Mouse (Mus musculus) kidney, embryonic 14.5 days (tissue): ENCODE measurements at regions not wholly inside any gene's neighbourhood (a gene's known extent, or its start where the extent isn't known, plus 50 kb on each side); places are given as distances from the start of the nearest gene placed in this dataset.

Experiments
- ATAC-seq: fragments of 200-750 bp; cut with Nextera tagmentation; 2 replicates; pipeline ENCODE4 v1.8.0; 2017; ENCODE audit warnings: moderate number of reproducible peaks, mild to moderate bottlenecking, moderate TSS enrichment, moderate library complexity; ENCODE audit not compliant: low FRiP score, low TSS enrichment
- H3K27ac ChIP-seq: fragments of 300-500 bp; sonication (generic); 2 replicates; pipeline ENCODE4 v1.5.1; 2014; ENCODE audit warnings: low read depth, mild to moderate bottlenecking, low read length, moderate library complexity, mixed read lengths
- H3K27me3 ChIP-seq: fragments of 300-500 bp; sonication (generic); 2 replicates; pipeline ENCODE4 v1.6.1; 2014; ENCODE audit warnings: mild to moderate bottlenecking, low read length; ENCODE audit not compliant: control insufficient read depth, insufficient read depth
- H3K36me3 ChIP-seq: fragments of 300-500 bp; sonication (generic); 2 replicates; pipeline ENCODE4 v1.6.1; 2014; ENCODE audit warnings: low read length, mixed read lengths; ENCODE audit not compliant: control insufficient read depth, insufficient read depth
- H3K4me1 ChIP-seq: fragments of 300-500 bp; sonication (generic); 2 replicates; pipeline ENCODE4 v1.6.1; 2014; ENCODE audit warnings: low read length, mixed read lengths; ENCODE audit not compliant: control insufficient read depth, insufficient read depth
- H3K4me2 ChIP-seq: fragments of 300-500 bp; sonication (generic); replicated peaks from 2 replicates; pipeline ENCODE4 v1.6.1; 2014; ENCODE audit warnings: low read depth, mild to moderate bottlenecking, low read length
- H3K4me3 ChIP-seq: fragments of 300-500 bp; sonication (generic); 2 replicates; pipeline ENCODE4 v1.5.1; 2014; ENCODE audit warnings: mild to moderate bottlenecking, low read length
- H3K9ac ChIP-seq: fragments of 300-500 bp; sonication (generic); 2 replicates; pipeline ENCODE4 v1.6.1; 2014; ENCODE audit warnings: low read depth, mild to moderate bottlenecking, low read length, moderate library complexity
- H3K9me3 ChIP-seq: fragments of 300-500 bp; sonication (generic); 2 replicates; pipeline ENCODE4 v1.6.1; 2016; ENCODE audit warnings: low read length; ENCODE audit not compliant: control insufficient read depth
- WGBS: fragments of 180-500 bp; shearing (Covaris S2); extraction: QIAGEN DNeasy Blood & Tissue Kit; methylation state at CpG from one replicate; pipeline ENCODE4 v1.1.7; 2014; 5-methylcytosine and 5-hydroxymethylcytosine counted together

DNA sequence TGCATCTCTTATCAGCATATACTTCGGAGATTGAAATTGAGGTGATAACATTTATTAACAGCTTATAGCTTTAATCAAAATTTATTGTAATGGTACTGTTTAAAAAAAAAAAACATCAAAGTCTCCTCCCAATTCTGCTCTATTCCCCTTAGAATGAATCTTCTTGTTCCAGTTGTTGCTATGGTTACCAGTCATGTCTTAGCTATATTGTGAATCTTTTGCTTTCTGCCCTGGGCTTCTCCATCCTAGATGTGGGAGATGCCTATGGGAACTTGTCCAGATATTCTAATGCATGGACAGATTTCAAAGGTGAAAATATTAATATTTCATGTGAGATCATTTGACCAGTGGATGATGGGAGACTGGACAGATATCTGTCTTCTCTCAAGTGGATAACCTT, 79.5 kb upstream of the Cxadr start:
- Histone ChIP-seq H3K9me3 (no peaks in the 10 kb centered on the region), H3K27me3 (no peaks in the 10 kb centered on the region), H3K4me2 (no peak overlapping the region), H3K9ac (no peak overlapping the region), H3K4me1 (no peaks in the 10 kb centered on the region), H3K36me3 (no peaks in the 10 kb centered on the region), H3K4me3 (no peak overlapping the region), H3K27ac (no peak overlapping the region)
- no peak for ATAC-seq
- 91% methylated on average over 1 of the region's 1 CpGs for WGBS

DNA sequence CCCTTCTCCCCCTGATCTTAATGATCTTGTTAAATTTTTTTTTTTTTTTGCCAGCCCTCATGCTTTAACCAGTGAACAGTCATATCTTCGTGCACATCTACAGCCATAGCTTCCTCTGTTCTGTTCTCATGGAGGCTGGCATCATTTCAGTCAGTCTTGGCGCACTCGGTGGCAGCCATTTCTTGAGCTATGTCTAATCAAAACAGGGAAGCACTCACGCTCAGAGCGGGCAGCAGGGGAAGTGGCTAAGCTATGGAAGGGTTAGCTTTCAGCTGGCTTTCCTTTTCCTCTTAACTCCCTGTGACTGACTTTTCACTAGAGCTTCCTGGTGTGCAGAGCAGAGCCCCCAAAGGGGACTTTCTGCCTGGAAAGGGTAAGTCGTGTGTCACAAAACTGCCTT, 83.7 kb upstream of the Cxadr start:
- no peak overlapping the region for H3K4me2 ChIP-seq

DNA sequence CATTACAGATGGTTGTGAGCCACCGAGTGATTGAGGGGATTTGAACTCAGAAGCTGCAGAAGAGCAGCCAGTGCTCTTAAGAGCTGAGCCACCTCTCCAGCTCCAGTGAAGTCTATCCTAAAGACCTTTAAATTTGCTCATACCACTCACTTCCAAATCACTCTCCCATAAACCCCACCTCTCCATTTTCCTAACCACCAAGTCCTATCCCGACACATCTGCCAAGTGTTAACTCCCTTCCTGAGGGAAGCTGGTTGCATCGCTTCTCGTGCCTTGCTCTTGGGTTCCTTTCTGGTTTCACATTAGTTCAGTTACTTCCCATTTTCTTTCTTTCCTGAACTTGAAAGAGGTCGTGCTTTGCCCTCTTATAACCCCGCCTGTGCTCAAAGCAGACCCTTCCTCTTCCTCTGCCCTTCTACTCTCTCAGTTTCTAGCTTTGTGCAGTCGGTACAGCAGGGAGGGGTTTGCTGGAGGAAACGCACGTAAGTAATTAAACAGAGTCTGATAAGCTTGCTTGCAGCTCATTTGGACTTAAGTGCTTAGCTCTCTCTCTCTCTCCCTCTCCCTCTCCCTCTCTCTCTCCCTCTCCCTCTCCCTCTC, 84.4 kb upstream of the Cxadr start:
- H3K27ac ChIP-seq: no peak overlapping the region
- no peak overlapping the region for H3K4me2 ChIP-seq
- ATAC-seq: no peak
- H3K9ac ChIP-seq: no peak overlapping the region
- no peaks in the 10 kb centered on the region for H3K27me3 ChIP-seq
- H3K9me3 ChIP-seq: no peaks in the 10 kb centered on the region
- 50% methylated on average over 9 of the region's 9 CpGs for WGBS
- no peaks in the 10 kb centered on the region for H3K36me3 ChIP-seq
- no peaks in the 10 kb centered on the region for H3K4me1 ChIP-seq
- H3K4me3 ChIP-seq: no peak overlapping the region

More for the DNA sequence above, 83.7 kb upstream of the Cxadr start:
- Histone ChIP-seq H3K4me1 (no peaks in the 10 kb centered on the region), H3K27me3 (no peaks in the 10 kb centered on the region), H3K9ac (no peak overlapping the region), H3K27ac (no peak overlapping the region), H3K9me3 (no peaks in the 10 kb centered on the region), H3K36me3 (no peaks in the 10 kb centered on the region), H3K4me3 (no peak overlapping the region)
- WGBS: 60% methylated on average over 6 of the region's 6 CpGs
- no peak for ATAC-seq

DNA sequence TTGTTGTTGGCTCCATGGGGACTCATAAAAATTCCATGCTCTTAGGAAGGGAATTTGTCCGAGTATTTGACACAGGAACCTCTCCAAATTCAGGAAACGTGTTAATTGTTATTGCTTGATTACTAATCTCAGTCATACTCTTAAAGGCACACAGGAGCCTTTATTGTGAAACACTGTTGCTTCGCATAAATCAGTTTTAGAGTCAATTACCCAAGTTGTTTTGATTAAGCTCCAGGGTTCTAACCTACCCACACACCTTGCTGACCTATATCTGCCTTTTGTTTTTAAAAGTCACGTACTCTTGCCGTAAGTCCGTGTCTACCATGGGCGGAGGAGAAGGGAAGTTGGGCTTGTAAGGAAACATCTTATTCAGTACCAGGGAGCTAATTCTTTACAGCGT, 89.6 kb upstream of the Cxadr start:
- Histone ChIP-seq H3K4me2 (no peak overlapping the region), H3K27me3 (no peaks in the 10 kb centered on the region), H3K4me3 (no peak overlapping the region), H3K9me3 (no peaks in the 10 kb centered on the region), H3K27ac (no peak overlapping the region), H3K9ac (no peak overlapping the region), H3K36me3 (no peaks in the 10 kb centered on the region), H3K4me1 (no peaks in the 10 kb centered on the region)
- WGBS: 45% methylated on average over 8 of the region's 8 CpGs
- ATAC-seq: no peak

DNA sequence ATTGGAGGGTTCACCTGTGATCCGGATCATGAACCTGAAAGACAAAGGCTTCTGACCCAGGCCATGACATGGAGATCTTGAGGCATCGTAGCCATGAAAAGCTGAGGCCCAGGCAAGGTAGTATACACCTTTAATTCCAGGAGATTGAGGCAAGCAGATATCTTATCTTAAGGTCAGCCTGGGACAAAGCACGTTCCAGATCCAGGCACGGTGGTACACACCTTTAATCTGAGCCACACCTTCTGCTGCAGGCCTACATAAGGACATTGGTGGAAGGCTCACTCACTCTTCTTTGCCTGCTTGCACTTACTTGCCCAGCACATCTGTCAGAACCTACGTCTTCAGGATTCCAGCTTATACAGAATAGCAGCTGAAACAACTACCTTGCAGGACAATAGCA, 93.0 kb upstream of the Cxadr start:
- 86% methylated on average over 5 of the region's 5 CpGs for WGBS
- ATAC-seq: no peak
- Histone ChIP-seq H3K27me3 (no peaks in the 10 kb centered on the region), H3K36me3 (no peaks in the 10 kb centered on the region), H3K9me3 (no peaks in the 10 kb centered on the region), H3K9ac (no peak overlapping the region), H3K27ac (no peak overlapping the region), H3K4me2 (no peak overlapping the region), H3K4me3 (no peak overlapping the region), H3K4me1 (no peaks in the 10 kb centered on the region)

DNA sequence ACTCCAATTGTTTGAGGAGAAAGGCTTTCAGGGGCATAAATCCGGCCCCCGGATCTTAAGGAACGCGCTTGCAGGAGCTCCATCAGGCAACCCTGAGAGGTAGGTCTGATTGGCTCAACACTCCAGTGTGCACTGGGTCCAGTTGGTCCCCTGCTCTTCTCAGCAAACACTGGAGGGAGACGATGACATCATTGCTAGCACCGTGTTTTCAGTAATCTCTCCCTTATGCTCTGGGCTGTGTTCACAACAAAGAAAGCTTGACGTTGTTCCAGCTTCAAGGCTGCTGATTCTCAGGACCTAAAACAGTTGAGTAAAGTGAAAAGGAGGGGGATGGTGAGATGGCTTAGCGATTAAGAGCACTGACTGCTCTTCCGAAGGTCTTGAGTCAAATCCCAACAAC, 97.0 kb upstream of the Cxadr start:
- Histone ChIP-seq H3K9ac (no peak overlapping the region), H3K36me3 (no peaks in the 10 kb centered on the region), H3K27me3 (no peaks in the 10 kb centered on the region), H3K4me3 (no peak overlapping the region), H3K4me2 (no peak overlapping the region), H3K27ac (no peak overlapping the region), H3K9me3 (no peaks in the 10 kb centered on the region), H3K4me1 (no peaks in the 10 kb centered on the region)
- ATAC-seq: no peak
- WGBS: 80% methylated on average over 9 of the region's 9 CpGs

DNA sequence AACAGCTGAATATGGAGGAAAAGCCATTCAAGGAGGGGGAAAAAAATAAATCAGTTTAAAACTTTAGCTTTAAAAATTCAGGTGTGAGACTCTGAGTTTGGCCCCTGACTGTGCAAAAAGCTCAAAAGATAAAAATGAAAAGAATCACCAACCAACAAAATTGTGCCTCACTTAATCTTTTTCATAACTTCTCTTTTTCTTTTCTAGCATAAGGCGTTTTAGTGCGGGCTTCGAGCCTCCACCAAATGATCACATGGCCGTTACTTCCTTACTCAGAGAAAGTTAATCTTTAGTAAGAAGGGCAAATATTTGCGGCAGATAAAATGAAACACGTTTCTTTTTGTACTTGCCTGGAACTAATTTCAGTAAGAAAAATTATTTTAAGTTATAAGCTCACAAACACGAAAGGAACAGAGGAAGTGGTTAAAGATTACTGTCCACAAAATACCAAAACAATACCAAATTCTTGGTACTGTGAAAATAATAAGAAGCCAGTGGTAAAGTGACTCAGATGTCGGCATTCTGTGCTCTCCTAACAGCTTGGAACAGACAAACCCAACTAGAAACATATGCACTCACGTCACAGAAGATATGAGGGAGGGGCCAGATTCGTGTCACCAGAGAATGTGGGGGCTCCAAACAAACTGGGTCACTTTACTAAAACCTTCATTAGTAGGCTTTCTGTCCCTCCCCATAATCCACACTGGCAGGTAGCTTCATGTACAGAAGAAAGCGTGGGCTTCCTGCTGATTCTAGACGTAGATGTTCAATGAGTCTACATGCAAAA, 101.1 kb upstream of the Cxadr start:
- ATAC-seq: no peak
- Histone ChIP-seq H3K27me3 (no peaks in the 10 kb centered on the region), H3K4me1 (no peaks in the 10 kb centered on the region), H3K9me3 (no peaks in the 10 kb centered on the region), H3K4me3 (no peak overlapping the region), H3K9ac (no peak overlapping the region), H3K4me2 (no peak overlapping the region), H3K27ac (no peak overlapping the region), H3K36me3 (no peaks in the 10 kb centered on the region)
- WGBS: 78% methylated on average over 12 of the region's 12 CpGs

DNA sequence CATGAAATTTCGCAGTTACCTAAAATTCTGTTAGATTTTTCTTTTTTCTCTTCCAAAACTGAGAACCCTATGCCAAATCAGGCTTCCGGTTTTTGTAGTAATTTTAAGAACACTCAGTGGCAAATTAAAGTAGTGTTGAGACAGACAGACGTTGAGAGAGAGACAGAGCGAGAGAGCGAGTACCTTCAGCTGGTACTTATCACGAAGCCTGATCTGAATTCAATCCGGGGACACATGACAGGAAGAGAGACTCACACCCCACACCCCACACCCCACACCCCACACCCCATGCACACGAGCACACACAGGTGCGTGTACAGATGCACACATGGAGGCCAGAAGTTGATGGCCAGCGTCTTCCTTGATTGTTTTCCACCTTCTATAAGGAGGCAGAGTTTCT, 102.0 kb upstream of the Cxadr start:
- no peak for ATAC-seq
- H3K4me3 ChIP-seq: no peak overlapping the region
- no peak overlapping the region for H3K27ac ChIP-seq
- WGBS: 78% methylated on average over 10 of the region's 10 CpGs
- H3K4me1 ChIP-seq: no peaks in the 10 kb centered on the region
- no peaks in the 10 kb centered on the region for H3K36me3 ChIP-seq
- no peak overlapping the region for H3K9ac ChIP-seq
- H3K4me2 ChIP-seq: no peak overlapping the region
- no peaks in the 10 kb centered on the region for H3K9me3 ChIP-seq
- H3K27me3 ChIP-seq: no peaks in the 10 kb centered on the region

DNA sequence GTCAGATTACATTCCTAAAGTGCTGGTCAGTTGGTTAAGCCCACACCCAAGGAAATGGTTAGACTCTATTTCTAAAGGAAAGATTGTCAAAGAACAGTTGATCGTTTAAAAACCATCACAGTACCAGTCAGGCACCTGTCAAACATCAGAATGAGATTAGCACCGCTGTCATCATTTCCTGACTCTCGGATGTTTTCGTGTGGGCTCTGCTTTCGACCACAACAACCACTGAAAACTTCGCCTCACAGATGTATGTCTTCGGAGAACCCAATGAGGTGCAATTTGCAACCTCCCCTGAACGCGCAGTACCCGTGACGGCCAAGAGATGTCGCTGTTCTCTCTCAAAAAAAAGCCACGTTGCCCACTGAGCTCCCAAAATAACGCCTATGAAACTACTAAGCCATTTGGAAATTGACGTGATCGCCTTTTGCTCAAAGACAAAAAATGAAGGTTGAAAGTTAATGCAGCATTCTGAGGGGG, 102.6 kb upstream of the Cxadr start:
- Histone ChIP-seq H3K27me3 (no peaks in the 10 kb centered on the region), H3K36me3 (no peaks in the 10 kb centered on the region), H3K4me1 (no peaks in the 10 kb centered on the region), H3K4me3 (no peak overlapping the region), H3K27ac (no peak overlapping the region), H3K9me3 (no peaks in the 10 kb centered on the region), H3K4me2 (no peak overlapping the region), H3K9ac (no peak overlapping the region)
- WGBS: 9% methylated on average over 16 of the region's 16 CpGs
- 0 out of 2 replicates have a peak, but pooled peaks have one; percentile 44 for ATAC-seq
